Mouse (Mus musculus) E14TG2a.4 (cell line): Measurements from ENCODE around the gene Slc17a4.

Source experiments
- CTCF ChIP-seq: conservative IDR thresholded peaks from 2 replicates; pipeline ENCODE4 v1.5.1; 2014; ENCODE audit warnings: low read length
- POU5F1 ChIP-seq: IDR thresholded peaks from 2 replicates; pipeline ENCODE4 v1.6.1; 2014; ENCODE audit warnings: low read length, borderline replicate concordance

- TF ChIP-seq CTCF (no peak), POU5F1 (no peak)
Measured at GRCm38 (mm10) chr13:23898242-23898641, 16.6 kb downstream of the Slc17a4 start.
